Mouse (Mus musculus) kidney, postnatal 14 days (tissue): ENCODE measurements around the gene Trim34a.
"Not testable (repeated sequence)": the region's sequence is repeated elsewhere in the genome, so short reads cannot be mapped to it uniquely, and the experiment has no call there.

Experiments used
- DNase-seq: peaks from one replicate; pipeline ENCODE4 v3.0.0; 2022; ENCODE audit warnings: mixed read lengths

Trim34a gene

GRCm38 (mm10) chr7:104244287-104245181 is at the start of gene Trim34a:
Gene Trim34a (plus strand): TSS chr7:104244457.
- peak; percentile 74 for DNase-seq

GRCm38 (mm10) chr7:104195885-104196284 is 48.4 kb upstream of the Trim34a start, which contains the start of gene Olfr649:
Gene Olfr649 (minus strand): TSS chr7:104195985.
- DNase-seq: no peak

GRCm38 (mm10) chr7:104199822-104200221 is 44.4 kb upstream of the Trim34a start:
- peak; percentile 80 for DNase-seq

- no peak for DNase-seq
These were observed 38.1 kb upstream of the Trim34a start for GRCm38 (mm10) chr7:104206197-104206596.

GRCm38 (mm10) chr7:104216011-104216535 is 28.2 kb upstream of the Trim34a start:
- no peak for DNase-seq

GRCm38 (mm10) chr7:104217881-104218280 is 26.4 kb upstream of the Trim34a start:
- DNase-seq: no peak

- DNase-seq: peak; percentile 86
These were observed 25.3 kb upstream of the Trim34a start, which contains the start of gene Trim6 for GRCm38 (mm10) chr7:104218701-104219569. Gene Trim6 (plus strand): TSS chr7:104218793.

GRCm38 (mm10) chr7:104231203-104231602 is 13.1 kb upstream of the Trim34a start:
- peak; percentile 19 for DNase-seq

- no peak for DNase-seq
These were observed 3.4 kb upstream of the Trim34a start for GRCm38 (mm10) chr7:104240857-104241256.

GRCm38 (mm10) chr7:104243616-104244015 is 641 bp upstream of the Trim34a start:
- no peak for DNase-seq

- not testable (repeated sequence) for DNase-seq
These were observed 16.1 kb downstream of the Trim34a start for GRCm38 (mm10) chr7:104260380-104260779.

- not testable (repeated sequence) for DNase-seq
These were observed 21.1 kb downstream of the Trim34a start for GRCm38 (mm10) chr7:104265335-104265734.

- not testable (repeated sequence) for DNase-seq
These were observed 35.1 kb downstream of the Trim34a start for GRCm38 (mm10) chr7:104279361-104279760.

- peak; percentile 5 for DNase-seq
These were observed 43.6 kb downstream of the Trim34a start, which contains the start of gene Trim5 for GRCm38 (mm10) chr7:104287576-104288443. Gene Trim5 (minus strand): TSS chr7:104288094.

GRCm38 (mm10) chr7:104290641-104291040 is 46.4 kb downstream of the Trim34a start:
- DNase-seq: no peak

GRCm38 (mm10) chr7:104291638-104292400 is 47.6 kb downstream of the Trim34a start:
- no peak for DNase-seq
